Mouse (Mus musculus): ENCODE results near the gene Asap2. TPM values are rescaled to one million over a fixed set of nuclear protein-coding genes. Genes with fewer than 3 reads are reported as not detected.

Asap2 gene
- polyA plus RNA-seq, 1 experiment from 2014 or later: 8.2 TPM

DNA sequence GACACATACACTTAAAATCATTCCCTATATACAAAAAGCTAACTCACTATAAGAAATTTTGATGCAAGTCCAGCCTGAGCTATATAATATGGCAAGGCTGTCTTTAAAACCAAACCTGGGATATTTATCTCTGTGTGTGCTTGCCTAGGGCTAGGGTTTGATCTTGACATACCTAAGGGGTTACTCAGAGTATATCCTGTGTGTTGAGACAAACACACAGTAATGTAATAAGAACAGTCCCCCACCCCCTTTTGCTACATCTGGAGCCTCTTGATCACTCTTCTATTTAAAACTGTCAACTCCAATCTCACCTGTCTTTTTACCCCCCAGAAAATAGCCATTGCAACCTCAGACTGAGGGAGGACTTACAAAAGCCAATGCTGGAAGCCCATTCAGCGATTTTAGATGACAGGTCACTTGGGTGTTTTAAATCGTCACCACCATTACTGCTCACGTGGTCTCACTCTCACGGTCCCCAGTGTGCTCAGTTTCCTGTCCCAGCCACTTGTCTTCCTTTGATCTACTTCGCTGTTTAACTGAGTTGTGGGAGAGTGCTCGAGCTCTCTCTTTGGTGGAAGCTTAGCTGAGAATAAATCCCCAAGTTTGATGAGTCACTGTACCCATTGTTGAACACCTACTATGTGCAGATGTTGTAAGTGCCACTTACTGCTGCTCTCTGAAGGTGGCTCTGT is 176.8 kb downstream of the Asap2 start:
- H3K9ac ChIP-seq (ENCODE audit: low read depth, low read length): no peak overlapping the region
- H3K27me3 ChIP-seq (replicated peaks; ENCODE audit: control insufficient read depth, insufficient read depth, low read length): no peaks in the 10 kb centered on the region
- H3K27ac ChIP-seq (replicated peaks; ENCODE audit: low read depth, low read length): no peak overlapping the region
- H3K9me3 ChIP-seq (ENCODE audit: control insufficient read depth, low read length): no peaks in the 10 kb centered on the region
- WGBS: 37% methylated on average over 6 of the region's 6 CpGs
- no peak for ATAC-seq (ENCODE audit: low read depth)
- DNase-seq (ENCODE audit: low spot score): no peak
- peaks cover 8% of the 10 kb centered on the region for H3K36me3 ChIP-seq (ENCODE audit: control insufficient read depth, insufficient read depth, low read length)
- no peak overlapping the region for H3K4me3 ChIP-seq (ENCODE audit: low read depth, low read length)
- H3K4me2 ChIP-seq (ENCODE audit: low read depth, low read length): no peak overlapping the region
- H3K4me1 ChIP-seq (ENCODE audit: control insufficient read depth, insufficient read depth, low read length): peaks cover 3% of the 10 kb centered on the region; the same call in 1 of the 2 replicates

DNA sequence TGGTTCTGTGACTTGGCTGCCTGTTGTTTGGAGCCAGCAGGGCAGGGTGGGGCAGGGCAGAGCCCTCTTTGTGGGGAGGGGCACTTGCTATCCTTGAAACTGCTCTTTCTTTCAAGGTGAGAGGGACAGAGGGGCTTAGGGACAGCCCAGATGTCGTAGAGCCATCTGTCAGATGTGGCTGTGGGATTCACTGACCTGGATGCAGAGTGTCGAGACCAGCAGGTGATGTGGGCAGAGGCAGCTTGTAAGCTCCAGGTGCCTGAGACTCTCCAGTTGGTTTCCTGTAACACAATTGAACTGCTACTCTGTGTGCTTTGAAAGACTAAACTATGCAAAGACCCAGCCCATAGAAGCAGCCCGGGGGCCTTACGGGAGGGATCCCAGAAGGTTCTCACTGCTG is 177.5 kb downstream of the Asap2 start:
- H3K9me3 ChIP-seq (ENCODE audit: control insufficient read depth, low read length): no peaks in the 10 kb centered on the region
- ATAC-seq (ENCODE audit: low read depth): no peak
- 79% methylated on average over 4 of the region's 4 CpGs for WGBS
- H3K36me3 ChIP-seq (ENCODE audit: control insufficient read depth, insufficient read depth, low read length): peaks cover 8% of the 10 kb centered on the region
- no peak overlapping the region for H3K4me3 ChIP-seq (ENCODE audit: low read depth, low read length)
- H3K4me2 ChIP-seq (ENCODE audit: low read depth, low read length): no peak overlapping the region
- no peaks in the 10 kb centered on the region for H3K27me3 ChIP-seq (replicated peaks; ENCODE audit: control insufficient read depth, insufficient read depth, low read length)
- H3K4me1 ChIP-seq (ENCODE audit: control insufficient read depth, insufficient read depth, low read length): peaks cover 3% of the 10 kb centered on the region; the same call in 1 of the 2 replicates
- H3K9ac ChIP-seq (ENCODE audit: low read depth, low read length): no peak overlapping the region
- no peak overlapping the region for H3K27ac ChIP-seq (replicated peaks; ENCODE audit: low read depth, low read length)
- DNase-seq (ENCODE audit: low spot score): no peak

DNA sequence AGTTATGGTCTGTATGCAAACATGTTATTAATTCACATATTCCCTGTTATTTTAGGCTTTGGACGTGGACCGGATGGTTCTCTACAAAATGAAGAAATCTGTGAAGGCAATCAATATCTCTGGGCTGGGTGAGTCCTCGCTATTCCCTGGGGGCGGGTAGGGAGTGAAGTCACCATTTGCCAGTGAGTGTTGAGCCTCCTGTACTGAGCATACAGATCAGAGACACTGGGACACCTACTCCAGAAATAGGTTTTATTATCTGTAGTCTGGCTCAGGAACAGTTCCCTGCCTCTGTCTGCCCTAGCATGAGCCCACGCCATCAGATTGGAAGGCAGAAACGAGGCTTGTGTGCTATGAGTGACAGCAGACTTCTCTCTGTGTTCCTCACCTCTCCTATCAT is 177.9 kb downstream of the Asap2 start:
- Histone ChIP-seq H3K9ac (ENCODE audit: low read depth, low read length) (no peak overlapping the region), H3K9me3 (ENCODE audit: control insufficient read depth, low read length) (no peaks in the 10 kb centered on the region), H3K36me3 (ENCODE audit: control insufficient read depth, insufficient read depth, low read length) (peaks cover 8% of the 10 kb centered on the region), H3K27me3 (replicated peaks; ENCODE audit: control insufficient read depth, insufficient read depth, low read length) (no peaks in the 10 kb centered on the region), H3K4me2 (ENCODE audit: low read depth, low read length) (no peak overlapping the region), H3K4me1 (ENCODE audit: control insufficient read depth, insufficient read depth, low read length) (peaks cover 3% of the 10 kb centered on the region; the same call in 1 of the 2 replicates), H3K27ac (replicated peaks; ENCODE audit: low read depth, low read length) (no peak overlapping the region), H3K4me3 (ENCODE audit: low read depth, low read length) (no peak overlapping the region)
- no peak for DNase-seq (ENCODE audit: low spot score)
- ATAC-seq (ENCODE audit: low read depth): no peak
- WGBS: 86% methylated on average over 6 of the region's 6 CpGs

DNA sequence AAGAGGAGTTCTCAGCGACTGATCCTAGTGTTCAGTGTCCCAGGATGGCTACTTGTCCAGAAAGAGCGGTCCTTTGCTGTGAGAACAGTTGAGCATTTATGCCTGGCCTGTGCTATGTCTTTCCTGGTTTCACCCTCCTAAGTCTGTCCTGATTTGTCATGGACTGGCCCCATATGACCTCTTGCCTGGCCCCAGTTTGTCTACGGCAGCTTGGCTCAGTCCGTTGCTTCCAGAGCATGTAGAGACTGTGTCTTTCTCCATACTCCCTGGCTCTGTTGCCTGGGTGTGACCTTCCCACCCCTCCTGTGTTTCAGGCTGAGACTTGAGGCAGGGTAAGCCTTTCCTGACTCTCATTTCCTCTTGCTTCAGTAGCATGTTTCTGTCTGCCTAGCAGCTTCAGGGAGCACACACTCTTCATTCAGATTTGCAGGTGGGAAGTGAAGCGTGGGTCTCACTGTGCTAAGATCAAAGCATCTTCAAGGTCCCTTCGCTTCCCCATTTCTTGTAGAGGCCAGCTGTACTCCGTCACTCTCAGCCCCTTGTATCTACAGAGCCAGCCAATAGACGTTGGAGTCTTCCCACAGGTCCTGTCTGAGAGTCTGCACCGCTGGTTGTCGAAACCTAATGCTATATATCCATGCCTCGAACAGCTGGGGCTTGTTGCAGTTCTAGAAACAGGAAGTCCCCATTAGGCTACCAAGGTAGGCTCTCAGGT is 181.7 kb downstream of the Asap2 start:
- ATAC-seq (ENCODE audit: low read depth): no peak
- 78% methylated on average over 11 of the region's 11 CpGs for WGBS

DNA sequence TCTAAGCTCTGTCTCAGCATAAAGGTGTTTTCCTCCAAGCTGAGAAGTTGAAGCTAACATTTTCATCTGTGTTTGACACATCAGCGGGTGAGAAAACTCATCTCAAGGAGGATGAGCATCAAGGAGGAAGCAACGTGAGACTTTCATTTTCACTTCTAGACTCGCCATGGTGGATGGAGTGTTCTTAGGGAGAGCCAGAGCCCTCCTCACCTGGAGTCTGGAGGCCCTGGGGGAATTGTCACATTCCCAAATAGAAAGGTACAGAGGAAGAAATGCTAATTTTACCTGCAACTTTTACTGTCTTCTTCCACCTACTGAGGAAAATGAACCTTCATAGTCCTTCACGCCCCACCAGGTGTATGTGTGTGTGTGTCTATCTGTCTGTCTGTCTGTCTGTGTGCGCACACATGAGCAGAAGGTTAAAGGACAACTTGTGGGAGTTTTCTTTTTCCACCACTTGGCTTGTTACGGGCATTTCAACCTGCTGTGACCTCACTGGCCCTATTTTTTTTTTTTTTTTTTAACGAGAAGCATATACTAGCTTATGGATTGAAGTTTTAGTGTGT is 183.7 kb downstream of the Asap2 start:
- H3K4me3 ChIP-seq (ENCODE audit: low read depth, low read length): no peak overlapping the region
- no peaks in the 10 kb centered on the region for H3K27me3 ChIP-seq (replicated peaks; ENCODE audit: control insufficient read depth, insufficient read depth, low read length)
- 78% methylated on average over 7 of the region's 7 CpGs for WGBS
- H3K9ac ChIP-seq (ENCODE audit: low read depth, low read length): no peak overlapping the region
- no peaks in the 10 kb centered on the region for H3K4me1 ChIP-seq (ENCODE audit: control insufficient read depth, insufficient read depth, low read length)
- DNase-seq (ENCODE audit: low spot score) (no peak), ATAC-seq (ENCODE audit: low read depth) (no peak)
- peaks cover 8% of the 10 kb centered on the region for H3K36me3 ChIP-seq (ENCODE audit: control insufficient read depth, insufficient read depth, low read length)
- H3K27ac ChIP-seq (replicated peaks; ENCODE audit: low read depth, low read length): no peak overlapping the region
- no peaks in the 10 kb centered on the region for H3K9me3 ChIP-seq (ENCODE audit: control insufficient read depth, low read length)
- H3K4me2 ChIP-seq (ENCODE audit: low read depth, low read length): no peak overlapping the region

More for the DNA sequence above, 181.7 kb downstream of the Asap2 start:
- Histone ChIP-seq H3K9me3 (ENCODE audit: control insufficient read depth, low read length) (no peaks in the 10 kb centered on the region), H3K9ac (ENCODE audit: low read depth, low read length) (no peak overlapping the region), H3K4me3 (ENCODE audit: low read depth, low read length) (no peak overlapping the region), H3K36me3 (ENCODE audit: control insufficient read depth, insufficient read depth, low read length) (peaks cover 8% of the 10 kb centered on the region), H3K27ac (replicated peaks; ENCODE audit: low read depth, low read length) (no peak overlapping the region), H3K4me2 (ENCODE audit: low read depth, low read length) (no peak overlapping the region), H3K27me3 (replicated peaks; ENCODE audit: control insufficient read depth, insufficient read depth, low read length) (no peaks in the 10 kb centered on the region), H3K4me1 (ENCODE audit: control insufficient read depth, insufficient read depth, low read length) (no peaks in the 10 kb centered on the region; the same call in 1 of the 2 replicates)
- DNase-seq (ENCODE audit: low spot score): no peak

DNA sequence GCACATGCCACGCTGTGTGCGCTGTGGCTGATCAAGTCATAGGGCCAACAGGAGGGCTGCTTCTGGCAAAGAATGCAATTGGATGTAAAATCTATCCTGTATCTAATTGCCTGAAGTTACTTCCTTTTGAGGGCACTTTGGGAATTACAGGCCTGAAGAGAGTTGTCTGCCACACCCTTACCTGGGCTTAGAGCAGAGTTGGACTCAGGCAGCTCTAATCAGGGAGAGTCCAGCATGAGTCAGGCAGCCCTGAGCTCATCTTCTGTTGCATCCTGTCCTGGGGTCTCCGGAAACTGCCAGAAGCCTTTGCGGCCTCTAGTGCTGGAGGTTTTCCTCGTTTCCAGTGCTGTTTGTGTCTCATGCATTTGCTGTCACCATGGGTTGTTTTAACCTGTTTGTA is 186.1 kb downstream of the Asap2 start:
- 90% methylated on average over 5 of the region's 5 CpGs for WGBS
- Histone ChIP-seq H3K27me3 (replicated peaks; ENCODE audit: control insufficient read depth, insufficient read depth, low read length) (no peaks in the 10 kb centered on the region), H3K4me2 (ENCODE audit: low read depth, low read length) (no peak overlapping the region), H3K4me1 (ENCODE audit: control insufficient read depth, insufficient read depth, low read length) (no peaks in the 10 kb centered on the region), H3K36me3 (ENCODE audit: control insufficient read depth, insufficient read depth, low read length) (no peaks in the 10 kb centered on the region), H3K9me3 (ENCODE audit: control insufficient read depth, low read length) (no peaks in the 10 kb centered on the region), H3K27ac (replicated peaks; ENCODE audit: low read depth, low read length) (no peak overlapping the region), H3K9ac (ENCODE audit: low read depth, low read length) (no peak overlapping the region), H3K4me3 (ENCODE audit: low read depth, low read length) (no peak overlapping the region)
- DNase-seq (ENCODE audit: low spot score) (no peak), ATAC-seq (ENCODE audit: low read depth) (no peak)

DNA sequence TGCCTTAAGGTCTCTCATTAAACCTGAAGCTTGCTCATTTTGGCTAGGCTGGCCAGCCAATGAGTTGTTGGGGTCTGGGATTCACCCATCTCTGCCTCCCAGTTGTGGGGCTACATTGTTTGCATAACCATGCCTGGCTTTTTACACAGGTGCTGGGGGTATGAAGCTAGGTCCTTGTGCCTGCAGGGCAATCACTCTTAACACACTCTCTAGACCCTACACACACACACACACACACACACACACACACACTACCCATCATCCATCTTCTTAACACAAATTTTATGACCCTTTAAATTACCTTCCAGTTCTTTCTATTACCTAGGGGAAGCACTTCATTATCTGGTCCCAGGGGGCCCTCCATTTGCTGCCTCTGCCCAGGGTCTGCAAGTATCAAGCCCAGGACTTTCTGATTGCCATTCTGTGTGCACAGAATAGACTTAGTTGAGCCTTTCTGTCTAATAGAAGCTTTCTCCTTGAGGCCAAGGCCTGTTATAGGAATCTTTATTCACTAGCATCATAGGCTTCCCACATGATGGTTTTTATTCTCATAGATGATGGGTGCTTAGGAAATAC is 187.0 kb downstream of the Asap2 start:
- H3K9me3 ChIP-seq (ENCODE audit: control insufficient read depth, low read length): no peaks in the 10 kb centered on the region
- DNase-seq (ENCODE audit: low spot score) (no peak), ATAC-seq (ENCODE audit: low read depth) (no peak)
- no peak overlapping the region for H3K4me3 ChIP-seq (ENCODE audit: low read depth, low read length)
- no peaks in the 10 kb centered on the region for H3K36me3 ChIP-seq (ENCODE audit: control insufficient read depth, insufficient read depth, low read length)
- no peak overlapping the region for H3K4me2 ChIP-seq (ENCODE audit: low read depth, low read length)
- H3K27me3 ChIP-seq (replicated peaks; ENCODE audit: control insufficient read depth, insufficient read depth, low read length): no peaks in the 10 kb centered on the region
- H3K27ac ChIP-seq (replicated peaks; ENCODE audit: low read depth, low read length): no peak overlapping the region
- no peaks in the 10 kb centered on the region for H3K4me1 ChIP-seq (ENCODE audit: control insufficient read depth, insufficient read depth, low read length)
- H3K9ac ChIP-seq (ENCODE audit: low read depth, low read length): no peak overlapping the region

DNA sequence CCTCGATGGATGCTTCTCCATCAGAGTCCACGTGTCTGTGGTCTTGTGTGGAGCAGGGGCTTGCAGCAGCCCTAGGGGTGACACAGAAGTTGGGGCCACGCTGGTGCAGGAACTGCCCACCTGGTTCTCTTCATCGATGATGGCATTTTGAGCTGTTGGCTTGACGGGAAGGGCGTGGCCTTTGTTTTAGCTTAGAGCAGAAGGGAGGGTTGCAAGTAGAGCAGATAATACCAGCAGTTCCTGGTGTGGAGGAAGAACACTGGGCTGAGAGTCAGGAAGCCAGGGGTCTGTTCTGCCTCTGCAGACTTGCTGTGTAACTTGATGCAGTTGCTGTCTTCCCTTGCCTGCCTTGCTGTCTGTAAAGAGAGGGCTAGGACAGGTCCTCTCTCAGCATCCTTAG is 189.8 kb downstream of the Asap2 start:
- Histone ChIP-seq H3K9ac (ENCODE audit: low read depth, low read length) (no peak overlapping the region), H3K9me3 (ENCODE audit: control insufficient read depth, low read length) (no peaks in the 10 kb centered on the region), H3K27ac (replicated peaks; ENCODE audit: low read depth, low read length) (no peak overlapping the region), H3K4me2 (ENCODE audit: low read depth, low read length) (no peak overlapping the region), H3K4me3 (ENCODE audit: low read depth, low read length) (no peak overlapping the region), H3K27me3 (replicated peaks; ENCODE audit: control insufficient read depth, insufficient read depth, low read length) (no peaks in the 10 kb centered on the region), H3K36me3 (ENCODE audit: control insufficient read depth, insufficient read depth, low read length) (no peaks in the 10 kb centered on the region), H3K4me1 (ENCODE audit: control insufficient read depth, insufficient read depth, low read length) (peaks cover 8% of the 10 kb centered on the region; the same call in 1 of the 2 replicates)
- no peak for DNase-seq (ENCODE audit: low spot score)
- no peak for ATAC-seq (ENCODE audit: low read depth)
- WGBS: 90% methylated on average over 6 of the region's 6 CpGs
